Mouse (Mus musculus): ENCODE measurements at regions not wholly inside any gene's neighbourhood (a gene's known extent, or its start where the extent isn't known, plus 50 kb on each side); places are given as distances from the start of the nearest gene placed in this dataset.

GRCm38 (mm10) chr10:115722589-115722988, 94.0 kb upstream of the Tspan8 start:
- ATAC-seq (ENCODE audit: low read depth) = no peak

GRCm38 (mm10) chr10:115742634-115743347, 73.8 kb upstream of the Tspan8 start:
- peak overlapping the region; percentile 51; the same call in 1 of the 2 replicates for H3K27ac ChIP-seq (ENCODE audit: low read length)
- H3K4me2 ChIP-seq (ENCODE audit: low read depth, low read length) = no peak overlapping the region
- H3K27me3 ChIP-seq (ENCODE audit: control insufficient read depth, insufficient read depth, low read depth, low read length) = no peaks in the 10 kb centered on the region
- no peak overlapping the region for H3K4me3 ChIP-seq (ENCODE audit: low read length)
- 57% methylated on average over 9 of the region's 10 CpGs for WGBS
- no peaks in the 10 kb centered on the region for H3K36me3 ChIP-seq (ENCODE audit: control insufficient read depth, insufficient read depth, low read length)
- no peaks in the 10 kb centered on the region for H3K9me3 ChIP-seq (ENCODE audit: control insufficient read depth, low read length)
- peak; percentile 94 for ATAC-seq (ENCODE audit: low read depth)
- no peak overlapping the region for H3K9ac ChIP-seq (ENCODE audit: low read length)
- no peaks in the 10 kb centered on the region; the same call in 1 of the 2 replicates for H3K4me1 ChIP-seq (replicated peaks; ENCODE audit: control insufficient read depth, insufficient read depth, low read length)

More at GRCm38 (mm10) chr10:115722589-115722988, 94.0 kb upstream of the Tspan8 start:
- H3K27ac ChIP-seq (ENCODE audit: low read length) = no peak overlapping the region
- no peaks in the 10 kb centered on the region for H3K9me3 ChIP-seq (ENCODE audit: control insufficient read depth, low read length)
- no peaks in the 10 kb centered on the region for H3K36me3 ChIP-seq (ENCODE audit: control insufficient read depth, insufficient read depth, low read length)
- no peaks in the 10 kb centered on the region for H3K4me1 ChIP-seq (replicated peaks; ENCODE audit: control insufficient read depth, insufficient read depth, low read length)
- no peaks in the 10 kb centered on the region for H3K27me3 ChIP-seq (ENCODE audit: control insufficient read depth, insufficient read depth, low read depth, low read length)
- H3K4me2 ChIP-seq (ENCODE audit: low read depth, low read length) = no peak overlapping the region
- WGBS = 79% methylated on average over 3 of the region's 3 CpGs
- no peak overlapping the region for H3K4me3 ChIP-seq (ENCODE audit: low read length)
- H3K9ac ChIP-seq (ENCODE audit: low read length) = no peak overlapping the region

DNA sequence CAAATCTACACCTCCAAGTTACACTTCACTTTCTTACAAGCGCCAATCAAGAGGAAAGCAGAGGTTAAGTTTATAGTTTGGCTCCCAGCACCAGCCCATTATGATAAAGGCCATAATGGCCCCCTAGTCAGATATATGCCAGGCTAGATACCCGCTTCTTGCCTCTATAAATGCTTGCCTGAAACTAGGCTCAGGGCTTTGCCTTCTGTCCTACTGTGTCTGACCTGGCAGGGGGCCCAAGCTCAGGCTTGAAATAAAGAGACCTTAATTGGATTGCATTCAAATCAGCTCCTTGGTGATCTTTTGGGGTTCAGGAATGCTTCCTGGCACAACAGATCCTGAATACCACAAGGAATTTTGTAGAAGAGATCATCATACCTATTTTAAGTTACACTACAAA, 66.8 kb upstream of the Tspan8 start:
- 85% methylated on average over 2 of the region's 2 CpGs for WGBS
- no peaks in the 10 kb centered on the region for H3K4me1 ChIP-seq (replicated peaks; ENCODE audit: control insufficient read depth, insufficient read depth, low read length)
- ATAC-seq (ENCODE audit: low read depth) = no peak

DNA sequence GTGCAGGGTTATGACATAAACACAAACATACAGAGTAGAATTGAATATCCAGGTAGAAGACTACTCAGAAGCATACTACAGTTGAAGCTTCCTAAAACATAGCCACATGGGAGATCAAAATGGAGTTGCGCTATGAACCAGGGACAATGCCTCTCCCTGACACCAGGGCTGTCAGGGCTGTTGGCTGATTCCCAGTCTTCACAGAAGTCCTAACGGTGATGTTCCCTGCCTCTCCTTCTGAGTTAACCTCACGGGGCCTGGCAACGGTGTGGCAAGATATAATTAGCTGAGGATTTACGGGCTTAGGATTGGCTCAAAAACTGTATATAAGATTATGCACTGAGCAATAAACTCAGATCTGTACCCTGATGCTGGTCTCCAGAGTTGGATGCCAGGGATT, 66.4 kb upstream of the Tspan8 start:
- Histone ChIP-seq H3K36me3 (ENCODE audit: control insufficient read depth, insufficient read depth, low read length) (no peaks in the 10 kb centered on the region), H3K4me2 (ENCODE audit: low read depth, low read length) (no peak overlapping the region), H3K9ac (ENCODE audit: low read length) (no peak overlapping the region), H3K4me3 (ENCODE audit: low read length) (no peak overlapping the region), H3K9me3 (ENCODE audit: control insufficient read depth, low read length) (no peaks in the 10 kb centered on the region), H3K27me3 (ENCODE audit: control insufficient read depth, insufficient read depth, low read depth, low read length) (no peaks in the 10 kb centered on the region), H3K4me1 (replicated peaks; ENCODE audit: control insufficient read depth, insufficient read depth, low read length) (no peaks in the 10 kb centered on the region), H3K27ac (ENCODE audit: low read length) (no peak overlapping the region)
- ATAC-seq (ENCODE audit: low read depth) = no peak
- WGBS = 71% methylated on average over 5 of the region's 5 CpGs

More for the DNA sequence above, 66.8 kb upstream of the Tspan8 start:
- Histone ChIP-seq H3K27ac (ENCODE audit: low read length) (no peak overlapping the region), H3K4me2 (ENCODE audit: low read depth, low read length) (no peak overlapping the region), H3K27me3 (ENCODE audit: control insufficient read depth, insufficient read depth, low read depth, low read length) (no peaks in the 10 kb centered on the region), H3K36me3 (ENCODE audit: control insufficient read depth, insufficient read depth, low read length) (no peaks in the 10 kb centered on the region), H3K4me3 (ENCODE audit: low read length) (no peak overlapping the region), H3K9me3 (ENCODE audit: control insufficient read depth, low read length) (no peaks in the 10 kb centered on the region), H3K9ac (ENCODE audit: low read length) (no peak overlapping the region)

DNA sequence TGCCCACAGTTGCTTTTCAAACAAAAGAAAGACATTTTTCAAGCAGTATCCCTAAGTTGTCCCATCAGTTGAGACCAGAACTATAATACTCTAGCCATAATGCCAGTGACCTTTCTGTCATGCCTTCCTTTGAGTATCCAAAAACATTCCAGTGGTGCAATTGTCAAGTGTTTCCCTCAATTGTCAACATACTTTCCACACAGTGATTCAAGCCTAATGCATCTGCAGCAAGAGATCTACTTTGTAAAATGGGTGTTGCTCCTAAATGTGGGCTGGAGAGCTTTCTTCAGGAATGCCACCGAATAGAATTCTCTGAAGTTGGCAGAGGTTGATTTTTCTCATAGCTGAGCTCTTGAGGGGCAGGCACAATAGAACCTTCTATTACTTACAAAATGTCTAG, 58.0 kb upstream of the Tspan8 start:
- Histone ChIP-seq H3K36me3 (ENCODE audit: control insufficient read depth, insufficient read depth, low read length) (no peaks in the 10 kb centered on the region), H3K4me1 (replicated peaks; ENCODE audit: control insufficient read depth, insufficient read depth, low read length) (no peaks in the 10 kb centered on the region), H3K27me3 (ENCODE audit: control insufficient read depth, insufficient read depth, low read depth, low read length) (no peaks in the 10 kb centered on the region), H3K4me3 (ENCODE audit: low read length) (no peak overlapping the region), H3K9me3 (ENCODE audit: control insufficient read depth, low read length) (no peaks in the 10 kb centered on the region), H3K4me2 (ENCODE audit: low read depth, low read length) (no peak overlapping the region), H3K9ac (ENCODE audit: low read length) (no peak overlapping the region), H3K27ac (ENCODE audit: low read length) (peak overlapping the region; percentile 22)
- 40% methylated on average over 1 of the region's 1 CpGs for WGBS
- no peak for ATAC-seq (ENCODE audit: low read depth)

Measured in lung, embryonic 16.5 days (tissue).